Mouse (Mus musculus) lung, adult 18-20 months (tissue): ENCODE data around the gene Ifi214.
"Not testable (repeated sequence)": the region's sequence is repeated elsewhere in the genome, so short reads cannot be mapped to it uniquely, and the experiment has no call there.

Source experiments
- DNase-seq, 2 experiments: peaks; one replicate each; pipeline ENCODE4 v3.0.0; 2022; ENCODE audit warnings: mixed read lengths in 2 of 2

Ifi214 gene

GRCm38 (mm10) chr1:173535791-173536190 lies at the start of gene Ifi214:
Ifi214 (minus strand) TSS chr1:173535957.
- DNase-seq = not testable (repeated sequence)

- DNase-seq = no peak
These were observed 44.3 kb upstream of the Ifi214 start for GRCm38 (mm10) chr1:173579921-173580585.

GRCm38 (mm10) chr1:173579079-173579478 lies 43.3 kb upstream of the Ifi214 start:
- DNase-seq = no peak

- DNase-seq = not testable (repeated sequence)
These were observed 14.8 kb upstream of the Ifi214 start for GRCm38 (mm10) chr1:173550491-173551050.

GRCm38 (mm10) chr1:173548798-173549197 lies 13.0 kb upstream of the Ifi214 start:
- not testable (repeated sequence) for DNase-seq

GRCm38 (mm10) chr1:173521452-173521851 lies 14.3 kb downstream of the Ifi214 start:
- no peak for DNase-seq

GRCm38 (mm10) chr1:173510595-173510994 lies 25.2 kb downstream of the Ifi214 start:
- DNase-seq = not testable (repeated sequence)

GRCm38 (mm10) chr1:173491483-173491882 lies 44.3 kb downstream of the Ifi214 start:
- DNase-seq = not testable (repeated sequence)

- DNase-seq = not testable (repeated sequence)
These were observed 44.8 kb downstream of the Ifi214 start, which contains the start of gene Ifi206 for GRCm38 (mm10) chr1:173490812-173491480. Ifi206 (minus strand) TSS chr1:173491041.

GRCm38 (mm10) chr1:173481182-173481574 lies 54.6 kb downstream of the Ifi214 start:
- DNase-seq = not testable (repeated sequence)

GRCm38 (mm10) chr1:173480399-173481181 lies 55.2 kb downstream of the Ifi214 start:
- DNase-seq = not testable (repeated sequence)
